Mouse (Mus musculus) G1E (cell line): ENCODE data around the gene Sugp1. TPM values are rescaled to one million over a fixed set of nuclear protein-coding genes. Genes with fewer than 3 reads are reported as not detected.

Experiments used
- ATAC-seq: 2 replicates; pipeline ENCODE4 v1.8.0; 2016; ENCODE audit warnings: mild to moderate bottlenecking; ENCODE audit not compliant: insufficient number of reproducible peaks, poor library complexity, low FRiP score, severe bottlenecking; ENCODE audit errors: extremely low read depth
- DNase-seq: peaks from one replicate; pipeline ENCODE4 v3.0.0; 2012; ENCODE audit warnings: low spot score
- H3K27me3 ChIP-seq: 2 replicates; pipeline ENCODE4 v1.6.1; 2012; ENCODE audit warnings: mild to moderate bottlenecking, low read length, inconsistent platforms; ENCODE audit not compliant: insufficient read depth
- H3K36me3 ChIP-seq: replicated peaks from 2 replicates; pipeline ENCODE3; 2012; ENCODE audit warnings: mild to moderate bottlenecking, inconsistent platforms
- H3K4me1 ChIP-seq: 2 replicates; pipeline ENCODE4 v1.6.1; 2012; ENCODE audit warnings: low read depth, low read length, inconsistent platforms, mixed read lengths; ENCODE audit not compliant: insufficient read depth
- H3K4me3 ChIP-seq: 2 replicates; pipeline ENCODE4 v1.5.1; 2012; ENCODE audit warnings: low read depth, mild to moderate bottlenecking, inconsistent platforms, low read length, moderate library complexity, mixed read lengths
- H3K9me3 ChIP-seq: replicated peaks from 2 replicates; pipeline ENCODE4 v1.6.1; 2012; ENCODE audit warnings: inconsistent platforms
- CTCF ChIP-seq: IDR thresholded peaks from 2 replicates; pipeline ENCODE4 v1.5.1; 2012; ENCODE audit warnings: low read depth, low read length, inconsistent platforms, mixed read lengths
- GATA1 ChIP-seq: IDR thresholded peaks from 2 replicates; pipeline ENCODE4 v1.6.1; 2012; ENCODE audit warnings: borderline replicate concordance, low read length, inconsistent platforms, mixed read lengths
- GATA2 ChIP-seq: IDR thresholded peaks from 2 replicates; pipeline ENCODE4 v1.6.1; 2012; ENCODE audit warnings: low read depth, low read length, inconsistent platforms, borderline replicate concordance
- POLR2AphosphoS5 ChIP-seq: IDR thresholded peaks from 2 replicates; pipeline ENCODE4 v1.6.1; 2012; ENCODE audit warnings: low read depth, low read length, inconsistent platforms; ENCODE audit not compliant: insufficient replicate concordance
- TAL1 ChIP-seq: conservative IDR thresholded peaks from 2 replicates; pipeline ENCODE4 v1.6.1; 2012; ENCODE audit warnings: low read depth, low read length, inconsistent platforms, mixed read lengths
- polyA plus RNA-seq: library from polyadenylated mRNA; stranded (reverse); fragments of >175 nt; gene quantifications from 2 replicates; pipeline ENCODE4 v1.2.3, GENCODE M21; 2012
- total RNA-seq, 2 experiments: library from RNA; stranded (forward) in 1 of 2; stranded (reverse) in 1 of 2; fragments of 200-1000 nt in 1 of 2; fragments of >200 nt in 1 of 2; fragmentation: Nextera tagmentation in 1 of 2; gene quantifications; 2 replicates each; pipeline ENCODE4 v1.2.3; 2014 to 2017

Gene Sugp1
- total and polyA plus RNA-seq, 3 experiments: 33.1 to 44.9 (median 43.3) TPM

- Histone ChIP-seq H3K4me1 (0 out of 2 replicates have a peak, but pooled peaks cover 2% of the 10 kb centered on the region), H3K4me3 (no peak overlapping the region), H3K27me3 (peaks cover 37% of the 10 kb centered on the region), H3K36me3 (no peaks in the 10 kb centered on the region), H3K9me3 (no peaks in the 10 kb centered on the region)
- TF ChIP-seq TAL1 (no peak), CTCF (no peak), GATA2 (no peak), GATA1 (no peak), POLR2AphosphoS5 (no peak)
- ATAC-seq: no peak
- DNase-seq: no peak
Observed at GRCm38 (mm10) chr8:70114892-70115291, 72.3 kb downstream of the Sugp1 start.

DNA sequence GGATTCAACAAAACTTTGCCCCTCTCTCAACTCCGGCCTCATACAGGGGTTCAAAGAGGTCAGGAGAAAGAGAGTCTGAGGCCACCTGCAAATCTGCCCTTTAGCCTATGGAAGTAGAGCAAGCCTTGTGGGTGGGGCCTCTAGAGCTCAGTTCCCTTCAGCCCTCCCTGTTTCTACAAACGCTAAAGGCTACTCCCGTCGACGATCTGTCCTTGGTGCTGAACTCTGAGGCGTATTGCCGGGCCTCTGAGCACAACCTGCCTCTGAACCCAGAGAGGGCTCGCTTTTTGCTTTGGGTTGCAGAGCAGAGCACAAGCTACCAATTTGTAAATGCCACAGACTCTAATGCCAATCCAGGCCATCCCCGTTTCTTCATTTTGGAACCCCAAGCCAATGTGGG, 75.0 kb downstream of the Sugp1 start:
- TF ChIP-seq GATA1 (no peak), CTCF (no peak), POLR2AphosphoS5 (no peak), GATA2 (no peak), TAL1 (no peak)
- peaks cover 37% of the 10 kb centered on the region for H3K27me3 ChIP-seq
- 0 out of 2 replicates have a peak, but pooled peaks cover 2% of the 10 kb centered on the region for H3K4me1 ChIP-seq
- ATAC-seq (no peak), DNase-seq (peak; percentile 64)
- no peaks in the 10 kb centered on the region for H3K36me3 ChIP-seq
- H3K4me3 ChIP-seq: no peak overlapping the region
- H3K9me3 ChIP-seq: no peaks in the 10 kb centered on the region

- H3K4me3 ChIP-seq: no peak overlapping the region
- ATAC-seq: no peak
- TF ChIP-seq POLR2AphosphoS5 (no peak), GATA2 (no peak)
Observed at GRCm38 (mm10) chr8:70118726-70119700, 76.4 kb downstream of the Sugp1 start.

DNA sequence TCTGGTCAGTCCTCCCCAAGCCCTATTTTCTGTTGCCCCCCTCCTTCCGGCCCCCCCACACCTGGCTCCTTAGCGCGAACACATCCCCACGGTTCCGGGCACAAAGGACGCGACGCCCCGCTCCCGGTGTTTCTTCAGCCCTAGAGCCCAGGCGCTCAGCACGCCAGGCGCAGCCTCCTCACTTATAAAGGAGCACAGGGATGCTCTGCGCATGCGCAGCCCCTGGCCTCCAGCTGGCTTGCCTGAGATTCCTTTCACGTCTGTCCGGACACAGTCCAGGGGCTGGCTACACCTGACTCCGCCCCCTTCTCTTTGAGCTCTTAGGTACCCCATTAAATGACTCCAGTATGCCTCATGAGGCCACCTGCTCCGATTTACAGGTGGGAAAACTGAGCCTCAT, 78.1 kb downstream of the Sugp1 start, which contains the start of gene Ncan:
Gene Ncan, minus strand, starts transcription at position 207 of the 400 bp plus-strand sequence.
- DNase-seq: no peak
- Histone ChIP-seq H3K27me3 (peaks cover 46% of the 10 kb centered on the region), H3K4me3 (no peak within 1 kb of the TSS)

More at GRCm38 (mm10) chr8:70118726-70119700, 76.4 kb downstream of the Sugp1 start:
- Histone ChIP-seq H3K4me1 (0 out of 2 replicates have a peak, but pooled peaks cover 2% of the 10 kb centered on the region), H3K36me3 (no peaks in the 10 kb centered on the region), H3K27me3 (peaks cover 39% of the 10 kb centered on the region), H3K9me3 (no peaks in the 10 kb centered on the region)
- DNase-seq: no peak

More for the DNA sequence above, 78.1 kb downstream of the Sugp1 start, which contains the start of gene Ncan:
- no peaks in the 10 kb centered on the region for H3K9me3 ChIP-seq
- H3K4me1 ChIP-seq: peaks cover 2% of the 10 kb centered on the region; the same call in 1 of the 2 replicates
- TF ChIP-seq CTCF: no peak
- no peak for TF ChIP-seq GATA1
- no peak for TF ChIP-seq POLR2AphosphoS5
- no peak for TF ChIP-seq TAL1
- TF ChIP-seq GATA2: no peak
- H3K36me3 ChIP-seq: no peaks in the 10 kb centered on the region
- no peak for ATAC-seq

Other genes starting within 250 kb of the Sugp1 start
Only the 20 nearest of the 21 such genes appear.
- 60.0 and 61.2 TPM in 2 replicates for gene Gmip, start 234.1 kb upstream of the Sugp1 start, total RNA-seq (2014; fragmentation: Nextera tagmentation)
- 45.2 and 48.0 TPM in 2 replicates for gene Gmip, start 234.1 kb upstream of the Sugp1 start, total RNA-seq (2017)
- gene Gmip, start 234.1 kb upstream of the Sugp1 start, polyA plus RNA-seq: 53.2 and 85.2 TPM in 2 replicates
- gene Lpar2, start 220.4 kb upstream of the Sugp1 start, total RNA-seq (2014; fragmentation: Nextera tagmentation): 2.5 and 4.3 TPM in 2 replicates
- 1.5 and 1.8 TPM in 2 replicates for gene Lpar2, start 220.4 kb upstream of the Sugp1 start, total RNA-seq (2017)
- gene Lpar2, start 220.4 kb upstream of the Sugp1 start, polyA plus RNA-seq: 0.65 and 0.69 TPM in 2 replicates
- gene Pbx4, start 210.3 kb upstream of the Sugp1 start, total RNA-seq (2014; fragmentation: Nextera tagmentation): 2.0 and 2.2 TPM in 2 replicates
- gene Pbx4, start 210.3 kb upstream of the Sugp1 start, total RNA-seq (2017): 3.7 and 4.4 TPM in 2 replicates
- gene Pbx4, start 210.3 kb upstream of the Sugp1 start, polyA plus RNA-seq: 2.0 and 2.8 TPM in 2 replicates
- gene Cilp2, start 155.1 kb upstream of the Sugp1 start, total RNA-seq (2014; fragmentation: Nextera tagmentation): not detected in 2 replicates
- under 0.01 TPM in 1 of 2 replicates, not detected in the other for gene Cilp2, start 155.1 kb upstream of the Sugp1 start, total RNA-seq (2017)
- 0.01 and 0.03 TPM in 2 replicates for gene Cilp2, start 155.1 kb upstream of the Sugp1 start, polyA plus RNA-seq
- not detected in 2 replicates for gene Tssk6, start 140.6 kb upstream of the Sugp1 start, total RNA-seq (2014; fragmentation: Nextera tagmentation)
- gene Tssk6, start 140.6 kb upstream of the Sugp1 start, total RNA-seq (2017): 0.22 TPM in 1 of 2 replicates, not detected in the other
- gene Tssk6, start 140.6 kb upstream of the Sugp1 start, polyA plus RNA-seq: 0.12 and 0.15 TPM in 2 replicates
- gene Ndufa13, start 140.3 kb upstream of the Sugp1 start, total RNA-seq (2014; fragmentation: Nextera tagmentation): 64.6 and 85.0 TPM in 2 replicates
- 111 and 124 TPM in 2 replicates for gene Ndufa13, start 140.3 kb upstream of the Sugp1 start, total RNA-seq (2017)
- gene Ndufa13, start 140.3 kb upstream of the Sugp1 start, polyA plus RNA-seq: 119 and 158 TPM in 2 replicates
- gene Yjefn3, start 140.1 kb upstream of the Sugp1 start, total RNA-seq (2014; fragmentation: Nextera tagmentation): 7.3 TPM in 1 of 2 replicates, not detected in the other
- gene Yjefn3, start 140.1 kb upstream of the Sugp1 start, total RNA-seq (2017): 2.1 TPM in 2 replicates
- gene Yjefn3, start 140.1 kb upstream of the Sugp1 start, polyA plus RNA-seq: 1.8 and 2.3 TPM in 2 replicates
- gene Gatad2a, start 46.4 kb upstream of the Sugp1 start, total RNA-seq (2014; fragmentation: Nextera tagmentation): 99.3 and 101 TPM in 2 replicates
- gene Gatad2a, start 46.4 kb upstream of the Sugp1 start, total RNA-seq (2017): 44.4 and 52.2 TPM in 2 replicates
- 104 and 139 TPM in 2 replicates for gene Gatad2a, start 46.4 kb upstream of the Sugp1 start, polyA plus RNA-seq
- gene Mau2, start 79 bp upstream of the Sugp1 start, total RNA-seq (2014; fragmentation: Nextera tagmentation): 49.6 and 53.2 TPM in 2 replicates
- gene Mau2, start 79 bp upstream of the Sugp1 start, total RNA-seq (2017): 35.4 and 37.8 TPM in 2 replicates
- 29.6 and 34.2 TPM in 2 replicates for gene Mau2, start 79 bp upstream of the Sugp1 start, polyA plus RNA-seq
- not detected in 2 replicates for gene Tm6sf2, start 30.1 kb downstream of the Sugp1 start, total RNA-seq (2014; fragmentation: Nextera tagmentation)
- 0.38 and 1.1 TPM in 2 replicates for gene Tm6sf2, start 30.1 kb downstream of the Sugp1 start, total RNA-seq (2017)
- 0.07 and 0.23 TPM in 2 replicates for gene Tm6sf2, start 30.1 kb downstream of the Sugp1 start, polyA plus RNA-seq
- gene Hapln4, start 40.6 kb downstream of the Sugp1 start, total RNA-seq (2014; fragmentation: Nextera tagmentation): not detected in 2 replicates
- 0.05 TPM in 1 of 2 replicates, not detected in the other for gene Hapln4, start 40.6 kb downstream of the Sugp1 start, total RNA-seq (2017)
- not detected in 2 replicates for gene Hapln4, start 40.6 kb downstream of the Sugp1 start, polyA plus RNA-seq
- not detected in 2 replicates for gene Ncan, start 78.1 kb downstream of the Sugp1 start, total RNA-seq (2014; fragmentation: Nextera tagmentation)
- gene Ncan, start 78.1 kb downstream of the Sugp1 start, total RNA-seq (2017): 0.05 TPM in 1 of 2 replicates, not detected in the other
- gene Ncan, start 78.1 kb downstream of the Sugp1 start, polyA plus RNA-seq: not detected in 2 replicates
- gene Nr2c2ap, start 88.5 kb downstream of the Sugp1 start, total RNA-seq (2014; fragmentation: Nextera tagmentation): 10.6 and 12.0 TPM in 2 replicates
- gene Nr2c2ap, start 88.5 kb downstream of the Sugp1 start, total RNA-seq (2017): 6.7 and 8.5 TPM in 2 replicates
- 12.0 and 19.4 TPM in 2 replicates for gene Nr2c2ap, start 88.5 kb downstream of the Sugp1 start, polyA plus RNA-seq
- 11.9 and 12.6 TPM in 2 replicates for gene Rfxank, start 96.3 kb downstream of the Sugp1 start, total RNA-seq (2014; fragmentation: Nextera tagmentation)
- gene Rfxank, start 96.3 kb downstream of the Sugp1 start, total RNA-seq (2017): 7.2 and 13.2 TPM in 2 replicates
- 4.9 and 6.0 TPM in 2 replicates for gene Rfxank, start 96.3 kb downstream of the Sugp1 start, polyA plus RNA-seq
- 65.0 and 73.8 TPM in 2 replicates for gene Borcs8, start 96.7 kb downstream of the Sugp1 start, total RNA-seq (2014; fragmentation: Nextera tagmentation)
- 82.4 and 114 TPM in 2 replicates for gene Borcs8, start 96.7 kb downstream of the Sugp1 start, total RNA-seq (2017)
- 24.7 and 42.9 TPM in 2 replicates for gene Borcs8, start 96.7 kb downstream of the Sugp1 start, polyA plus RNA-seq
- 2.1 and 4.4 TPM in 2 replicates for gene Mef2b, start 96.9 kb downstream of the Sugp1 start, total RNA-seq (2014; fragmentation: Nextera tagmentation)
- gene Mef2b, start 96.9 kb downstream of the Sugp1 start, total RNA-seq (2017): 0.17 and 0.55 TPM in 2 replicates
- 2.3 and 3.1 TPM in 2 replicates for gene Mef2b, start 96.9 kb downstream of the Sugp1 start, polyA plus RNA-seq
- gene Tmem161a, start 129.5 kb downstream of the Sugp1 start, total RNA-seq (2014; fragmentation: Nextera tagmentation): 15.3 and 22.0 TPM in 2 replicates
- gene Tmem161a, start 129.5 kb downstream of the Sugp1 start, total RNA-seq (2017): 15.8 and 22.0 TPM in 2 replicates
- gene Tmem161a, start 129.5 kb downstream of the Sugp1 start, polyA plus RNA-seq: 119 and 145 TPM in 2 replicates
- gene Slc25a42, start 169.5 kb downstream of the Sugp1 start, total RNA-seq (2014; fragmentation: Nextera tagmentation): 18.8 and 19.3 TPM in 2 replicates
- gene Slc25a42, start 169.5 kb downstream of the Sugp1 start, total RNA-seq (2017): 5.1 and 5.3 TPM in 2 replicates
- gene Slc25a42, start 169.5 kb downstream of the Sugp1 start, polyA plus RNA-seq: 9.7 and 12.1 TPM in 2 replicates
- gene Sugp2, start 191.4 kb downstream of the Sugp1 start, total RNA-seq (2014; fragmentation: Nextera tagmentation): 16.5 and 32.5 TPM in 2 replicates
- 22.7 and 27.8 TPM in 2 replicates for gene Sugp2, start 191.4 kb downstream of the Sugp1 start, total RNA-seq (2017)
- gene Sugp2, start 191.4 kb downstream of the Sugp1 start, polyA plus RNA-seq: 26.5 and 30.9 TPM in 2 replicates
- 7.7 and 9.3 TPM in 2 replicates for gene Armc6, start 191.7 kb downstream of the Sugp1 start, total RNA-seq (2014; fragmentation: Nextera tagmentation)
- 12.5 and 13.9 TPM in 2 replicates for gene Armc6, start 191.7 kb downstream of the Sugp1 start, total RNA-seq (2017)
- gene Armc6, start 191.7 kb downstream of the Sugp1 start, polyA plus RNA-seq: 13.7 and 15.2 TPM in 2 replicates